Mouse (Mus musculus) hindbrain, embryonic 16.5 days (tissue): Measurements from ENCODE around the gene Fcrlb. TPM values are rescaled to one million over a fixed set of nuclear protein-coding genes. Genes with fewer than 3 reads are reported as not detected.

Experiments used
- ATAC-seq: fragments of 200-750 bp; cut with Nextera tagmentation; 2 replicates; pipeline ENCODE4 v1.8.0; 2017; ENCODE audit warnings: moderate TSS enrichment, moderate library complexity
- H3K27ac ChIP-seq: fragments of 300-500 bp; sonication (generic); 2 replicates; pipeline ENCODE4 v1.5.1; 2014; ENCODE audit warnings: low read depth, mild to moderate bottlenecking, control low read depth, low read length, moderate library complexity
- H3K27me3 ChIP-seq: fragments of 300-500 bp; sonication (generic); replicated peaks from 2 replicates; pipeline ENCODE4 v1.6.1; 2014; ENCODE audit warnings: low read length; ENCODE audit not compliant: control insufficient read depth, insufficient read depth
- H3K36me3 ChIP-seq: fragments of 300-500 bp; sonication (generic); 2 replicates; pipeline ENCODE4 v1.6.1; 2014; ENCODE audit warnings: mild to moderate bottlenecking, low read length, moderate library complexity, mixed read lengths; ENCODE audit not compliant: control insufficient read depth, insufficient read depth
- H3K4me1 ChIP-seq: fragments of 300-500 bp; sonication (generic); 2 replicates; pipeline ENCODE4 v1.6.1; 2014; ENCODE audit warnings: low read depth, low read length; ENCODE audit not compliant: control insufficient read depth, insufficient read depth
- H3K4me2 ChIP-seq: fragments of 300-500 bp; sonication (generic); 2 replicates; pipeline ENCODE4 v1.6.1; 2014; ENCODE audit warnings: mild to moderate bottlenecking, low read length, control low read depth, moderate library complexity
- H3K4me3 ChIP-seq: fragments of 300-500 bp; sonication (generic); 2 replicates; pipeline ENCODE4 v1.5.1; 2014; ENCODE audit warnings: mild to moderate bottlenecking, low read length, control low read depth, moderate library complexity
- H3K9ac ChIP-seq: fragments of 300-500 bp; sonication (generic); 2 replicates; pipeline ENCODE4 v1.6.1; 2014; ENCODE audit warnings: low read depth, mild to moderate bottlenecking, control low read depth, low read length, moderate library complexity
- H3K9me3 ChIP-seq: fragments of 300-500 bp; sonication (generic); 2 replicates; pipeline ENCODE4 v1.6.1; 2014; ENCODE audit warnings: mild to moderate bottlenecking, low read length, moderate library complexity; ENCODE audit not compliant: control insufficient read depth
- WGBS: fragments of 180-500 bp; shearing (Covaris S2); extraction: QIAGEN DNeasy Blood & Tissue Kit; methylation state at CpG from one replicate; pipeline ENCODE4 v1.1.7; 2014; 5-methylcytosine and 5-hydroxymethylcytosine counted together
- polyA plus RNA-seq: library from polyadenylated mRNA; unstranded; fragments of >200 nt; fragmentation: Nextera tagmentation; extraction: Ambion mirVana; gene quantifications from 2 replicates; pipeline ENCODE4 v1.2.1, GENCODE M21; 2015

The Fcrlb gene
- polyA plus RNA-seq, 1 experiment from 2014 or later = 1.1 TPM

DNA sequence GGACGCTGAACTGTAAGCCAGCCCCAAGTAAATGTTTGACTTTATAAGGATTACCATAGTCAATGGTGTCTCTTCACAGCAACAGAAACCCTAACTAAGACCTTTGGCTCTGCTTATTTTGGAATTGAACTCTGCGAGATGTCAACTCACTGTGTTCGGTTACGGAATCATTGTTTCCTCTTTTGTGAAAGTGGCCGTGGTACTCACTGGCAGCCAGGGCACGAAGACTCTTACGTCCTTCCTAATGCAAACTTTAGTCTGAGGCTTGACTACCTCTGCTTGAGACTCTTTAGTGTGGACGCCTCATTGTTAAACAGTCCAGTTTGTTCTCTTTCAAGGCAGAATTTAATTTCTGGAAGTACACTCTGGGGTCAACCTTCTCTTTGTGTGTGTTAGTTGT is 6.6 kb upstream of the Fcrlb start:
- ATAC-seq = no peak
- Histone ChIP-seq H3K27me3 (no peaks in the 10 kb centered on the region), H3K4me1 (no peaks in the 10 kb centered on the region), H3K27ac (no peak overlapping the region), H3K4me2 (no peak overlapping the region), H3K9me3 (no peaks in the 10 kb centered on the region), H3K9ac (no peak overlapping the region), H3K4me3 (no peak overlapping the region), H3K36me3 (no peaks in the 10 kb centered on the region)
- 91% methylated on average over 8 of the region's 8 CpGs for WGBS

DNA sequence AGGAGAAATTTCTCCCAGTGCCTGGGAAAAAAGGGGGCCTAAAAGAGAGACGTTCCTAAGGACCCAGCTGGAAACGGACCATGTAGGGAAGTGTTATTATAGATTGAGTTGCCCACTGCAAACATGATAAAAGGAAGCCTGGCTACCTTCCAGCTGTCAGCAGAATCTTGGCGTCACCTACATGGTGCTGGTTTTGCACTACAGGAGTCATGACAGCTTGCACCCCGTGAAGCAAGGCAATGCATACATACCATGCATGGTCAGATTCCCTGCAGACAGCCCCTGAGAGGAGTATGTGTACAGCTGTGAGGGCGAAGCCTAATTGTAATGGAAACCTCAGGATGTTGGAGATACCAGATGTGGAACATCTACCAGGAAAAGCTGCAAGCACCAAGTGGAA is 2.9 kb upstream of the Fcrlb start:
- Histone ChIP-seq H3K4me1 (no peaks in the 10 kb centered on the region), H3K27me3 (no peaks in the 10 kb centered on the region), H3K36me3 (no peaks in the 10 kb centered on the region), H3K27ac (no peak overlapping the region), H3K4me3 (no peak overlapping the region), H3K4me2 (no peak overlapping the region), H3K9ac (no peak overlapping the region), H3K9me3 (no peaks in the 10 kb centered on the region)
- no peak for ATAC-seq
- 68% methylated on average over 5 of the region's 5 CpGs for WGBS

DNA sequence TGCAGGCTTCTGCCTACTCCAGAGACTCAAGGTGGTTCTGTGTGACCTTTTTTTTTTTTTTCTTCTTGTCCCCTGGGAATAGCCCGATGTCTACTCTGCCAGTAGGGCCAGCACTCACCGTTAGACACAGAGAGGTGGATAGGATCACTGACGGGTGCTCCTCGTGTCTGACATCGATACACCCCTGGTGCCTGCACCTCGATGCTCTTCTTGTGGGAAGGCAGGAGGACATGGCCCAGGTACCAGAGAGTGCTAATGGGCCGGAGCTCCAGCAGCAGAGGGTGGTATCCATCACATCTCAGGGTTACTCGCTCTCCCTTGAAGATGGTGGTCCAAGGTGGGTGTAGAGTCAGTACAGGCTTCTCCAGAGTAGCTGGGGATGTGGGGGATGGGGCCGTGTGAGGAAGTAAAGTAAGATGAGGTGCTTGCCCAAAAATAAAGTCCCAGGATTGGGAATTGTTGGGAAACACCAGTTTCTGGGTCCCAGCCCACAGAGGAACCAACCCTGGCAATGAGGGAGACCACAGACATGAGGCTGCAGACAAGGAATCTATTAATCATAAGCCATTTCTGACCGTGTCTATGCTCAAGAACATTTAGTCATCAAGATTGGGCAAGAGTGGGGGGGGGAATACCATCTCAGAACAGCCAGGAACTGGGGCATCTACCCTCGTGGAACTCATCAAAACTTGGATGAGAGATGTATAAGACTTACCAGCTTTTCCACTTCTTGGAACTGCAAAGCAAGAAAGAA is 657 bp downstream of the Fcrlb start:
- Histone ChIP-seq H3K4me1 (peaks cover 7% of the 10 kb centered on the region), H3K9me3 (no peaks in the 10 kb centered on the region), H3K27ac (no peak overlapping the region), H3K4me2 (no peak overlapping the region), H3K27me3 (no peaks in the 10 kb centered on the region; the same call in 1 of the 2 replicates), H3K4me3 (no peak overlapping the region), H3K9ac (no peak overlapping the region), H3K36me3 (no peaks in the 10 kb centered on the region)
- 83% methylated on average over 11 of the region's 11 CpGs for WGBS
- ATAC-seq = no peak

DNA sequence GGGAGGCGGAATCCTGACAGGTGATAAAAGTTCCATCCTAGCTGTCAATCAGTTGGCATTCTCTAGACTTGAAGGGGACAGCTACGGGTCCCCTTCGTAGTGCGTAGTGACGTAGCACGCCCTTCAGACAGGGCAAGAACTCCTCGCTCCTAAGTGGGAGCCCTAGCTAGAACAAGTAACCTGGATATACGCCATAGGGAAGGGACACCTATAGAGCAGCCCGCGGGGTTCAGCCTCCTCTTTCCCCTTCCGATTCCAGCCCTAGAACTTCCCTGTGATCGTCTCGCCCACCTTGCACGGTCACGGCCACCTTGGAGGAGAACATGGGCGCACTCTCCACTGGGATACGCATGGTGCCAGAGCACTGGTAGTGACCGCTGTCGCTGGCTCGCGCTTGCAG is 4.4 kb downstream of the Fcrlb start:
- peak; percentile 76 for ATAC-seq
- H3K4me2 ChIP-seq = peak overlapping the region; percentile 97
- H3K27me3 ChIP-seq = peaks cover 2% of the 10 kb centered on the region
- H3K4me1 ChIP-seq = peaks cover 7% of the 10 kb centered on the region
- no peak overlapping the region for H3K27ac ChIP-seq
- 4% methylated on average over 19 of the region's 21 CpGs for WGBS
- peak overlapping the region; percentile 71 for H3K9ac ChIP-seq
- H3K36me3 ChIP-seq = no peaks in the 10 kb centered on the region
- peak overlapping the region; percentile 66 for H3K4me3 ChIP-seq
- H3K9me3 ChIP-seq = no peaks in the 10 kb centered on the region

- Histone ChIP-seq H3K4me1 (peaks cover 7% of the 10 kb centered on the region), H3K27me3 (peaks cover 2% of the 10 kb centered on the region), H3K4me3 (peak overlapping the region; percentile 66), H3K9me3 (no peaks in the 10 kb centered on the region), H3K9ac (peak overlapping the region; percentile 71), H3K36me3 (no peaks in the 10 kb centered on the region), H3K27ac (0 out of 2 replicates have a peak overlapping the region, but pooled peaks have one; percentile 4), H3K4me2 (peak overlapping the region; percentile 97)
- under 1% methylated on average over 68 of the region's 71 CpGs for WGBS
- ATAC-seq = peak; percentile 82
Observed at GRCm38 (mm10) chr1:170907456-170908191, 5.1 kb downstream of the Fcrlb start.

- no peak overlapping the region for H3K27ac ChIP-seq
- 0 out of 2 replicates have a peak, but pooled peaks have one; percentile 5 for ATAC-seq
- peaks cover 2% of the 10 kb centered on the region for H3K27me3 ChIP-seq
- peaks cover 7% of the 10 kb centered on the region for H3K4me1 ChIP-seq
- H3K4me2 ChIP-seq = peak overlapping the region; percentile 97
- H3K9me3 ChIP-seq = no peaks in the 10 kb centered on the region
- peak overlapping the region; percentile 66 for H3K4me3 ChIP-seq
- H3K36me3 ChIP-seq = no peaks in the 10 kb centered on the region
- 20% methylated on average over 11 of the region's 11 CpGs for WGBS
- peak overlapping the region; percentile 71 for H3K9ac ChIP-seq
Observed at GRCm38 (mm10) chr1:170907111-170907455, 5.7 kb downstream of the Fcrlb start.

DNA sequence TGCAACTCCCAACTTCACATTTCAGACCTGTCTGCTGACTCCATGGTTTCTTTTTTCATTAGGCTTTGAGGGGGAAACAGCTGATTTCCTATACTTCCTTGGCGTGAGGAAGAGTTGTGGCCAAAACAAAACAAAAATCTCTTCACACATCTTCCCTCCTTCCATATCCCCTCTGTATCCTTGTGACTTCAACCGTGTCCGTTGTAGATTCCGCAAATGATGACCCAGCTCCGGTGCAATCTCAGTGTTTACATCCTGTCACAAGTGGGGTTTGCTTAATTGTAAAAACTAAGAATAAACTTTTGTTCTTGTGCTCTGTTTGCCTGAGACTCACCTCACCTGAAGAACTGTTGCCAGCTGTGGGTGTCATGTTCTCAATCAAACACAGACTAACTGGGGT is 9.3 kb downstream of the Fcrlb start:
- peaks cover 5% of the 10 kb centered on the region for H3K4me1 ChIP-seq
- no peak overlapping the region for H3K27ac ChIP-seq
- no peak for ATAC-seq
- no peak overlapping the region for H3K9ac ChIP-seq
- no peak overlapping the region for H3K4me2 ChIP-seq
- H3K36me3 ChIP-seq = no peaks in the 10 kb centered on the region
- H3K4me3 ChIP-seq = no peak overlapping the region
- WGBS = 83% methylated on average over 5 of the region's 5 CpGs
- H3K27me3 ChIP-seq = peaks cover 2% of the 10 kb centered on the region
- H3K9me3 ChIP-seq = no peaks in the 10 kb centered on the region

DNA sequence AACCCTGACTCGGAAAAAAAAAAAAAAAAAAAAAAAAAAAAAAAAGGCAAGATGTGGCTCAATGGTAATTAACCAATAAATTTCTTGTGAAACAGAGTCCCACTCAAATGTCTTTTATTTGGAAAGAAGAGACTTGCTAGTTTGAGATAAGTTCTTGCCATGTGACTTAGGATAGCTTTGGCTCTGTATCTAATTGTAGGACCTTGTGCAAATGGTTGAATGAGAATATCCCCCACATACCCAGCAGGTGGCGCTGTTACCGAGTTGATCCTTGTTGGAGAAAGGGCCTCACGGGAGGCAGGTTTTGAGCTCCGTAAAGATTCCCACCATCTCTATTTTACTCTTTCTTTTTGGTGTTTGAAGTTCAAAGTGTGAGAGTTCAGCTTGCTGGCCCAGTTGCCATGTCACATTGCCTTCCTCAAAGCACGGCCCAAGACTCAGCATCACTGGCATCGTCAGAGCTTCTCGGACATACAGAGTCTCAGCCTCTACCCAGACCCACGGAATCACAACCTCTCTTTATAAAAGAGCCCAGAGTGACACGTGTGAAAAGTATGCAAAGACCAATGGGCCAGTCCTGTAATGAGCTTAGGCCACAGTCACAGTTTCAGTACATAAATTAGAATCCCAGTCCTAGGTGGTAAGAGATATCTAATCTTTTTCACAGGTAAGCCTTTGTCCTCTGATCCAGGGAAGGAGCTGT is 11.1 kb downstream of the Fcrlb start:
- no peaks in the 10 kb centered on the region for H3K9me3 ChIP-seq
- H3K9ac ChIP-seq = no peak overlapping the region
- no peak overlapping the region for H3K27ac ChIP-seq
- no peaks in the 10 kb centered on the region for H3K4me1 ChIP-seq
- peak overlapping the region; percentile 32 for H3K4me2 ChIP-seq
- H3K36me3 ChIP-seq = no peaks in the 10 kb centered on the region
- H3K4me3 ChIP-seq = peak overlapping the region; percentile 14; the same call in 1 of the 2 replicates
- peaks cover 2% of the 10 kb centered on the region for H3K27me3 ChIP-seq
- ATAC-seq = peak; percentile 72
- 33% methylated on average over 10 of the region's 10 CpGs for WGBS
